Comparison of ENCODE assay signal across 8 mouse cellular contexts in the genomic region with DNA sequence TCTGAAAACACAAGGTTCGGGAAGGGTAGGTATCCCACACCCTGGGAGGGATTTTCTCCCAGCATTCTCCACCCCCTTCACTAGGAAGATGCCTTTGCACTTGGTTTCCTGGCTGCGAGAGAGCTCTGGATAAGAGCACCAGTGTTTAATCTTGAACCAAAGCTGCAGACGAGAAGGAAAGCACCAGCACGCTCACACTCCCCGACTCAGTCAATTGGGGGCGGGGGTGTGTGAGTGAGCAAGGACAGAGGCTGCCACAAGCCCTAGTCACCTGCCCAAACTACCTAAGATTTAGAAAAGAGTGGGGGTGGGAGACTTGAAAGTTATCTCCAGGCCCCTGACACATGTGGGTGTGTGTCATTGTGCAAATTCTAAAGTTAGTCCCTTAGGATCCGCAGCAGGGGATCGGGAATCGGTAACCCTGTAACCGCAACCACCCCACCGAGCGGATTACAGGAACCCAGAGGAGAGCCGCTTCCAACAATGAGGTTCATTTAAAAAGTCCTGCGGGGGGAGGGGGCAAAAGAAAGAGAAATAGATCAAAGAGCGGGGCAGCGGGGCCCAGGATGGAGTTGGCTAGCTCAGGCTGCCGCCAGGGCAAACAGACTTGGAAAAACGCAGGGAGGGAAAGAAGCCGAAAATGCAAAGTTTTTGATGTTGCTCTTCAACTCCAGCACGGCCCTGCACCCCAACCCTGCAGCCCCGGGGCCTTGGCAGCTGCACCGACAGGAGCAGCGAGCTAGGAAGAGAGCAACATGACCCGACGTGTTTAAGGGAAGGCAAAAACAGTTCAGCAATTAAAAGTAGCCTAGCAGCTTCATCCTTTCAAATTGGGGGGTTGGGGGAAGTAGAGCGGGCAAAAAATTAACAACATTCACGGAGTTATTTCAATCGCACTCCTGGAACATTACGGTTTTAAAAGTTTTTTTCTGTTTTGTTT. TPM values are rescaled to one million over a fixed set of nuclear protein-coding genes. Genes with fewer than 3 reads are reported as not detected.
DNase-seq lines count a peak whose midpoint lies in the region; ATAC-seq and TF ChIP-seq lines count a peak whose summit lies in the region.

No protein-coding gene starts in this region.

- H3K27me3 ChIP-seq in forebrain, embryonic 13.5 days, result peaks cover 6% of the 10 kb centered on the region; the same call in 1 of the 2 replicates
- H3K27me3 ChIP-seq in hindbrain, postnatal 0 days (ENCODE audit: insufficient read depth, low read length), result peaks cover 7% of the 10 kb centered on the region; the same call in 1 of the 2 replicates
- no peaks in the 10 kb centered on the region for H3K27me3 ChIP-seq in liver, embryonic 13.5 days
- H3K27me3 ChIP-seq in neural tube, embryonic 13.5 days, result peaks cover 40% of the 10 kb centered on the region

- peak overlapping the region; percentile 67 for H3K4me3 ChIP-seq in forebrain, embryonic 13.5 days
- peak overlapping the region; percentile 79 for H3K4me3 ChIP-seq in hindbrain, postnatal 0 days (ENCODE audit: low read length)
- H3K4me3 ChIP-seq in liver, embryonic 13.5 days (replicated peaks), result peak overlapping the region; percentile 82
- peak overlapping the region; percentile 70 for H3K4me3 ChIP-seq in neural tube, embryonic 13.5 days

- peak overlapping the region; percentile 85 for H3K27ac ChIP-seq in forebrain, embryonic 13.5 days
- H3K27ac ChIP-seq in hindbrain, postnatal 0 days, result peak overlapping the region; percentile 86
- H3K27ac ChIP-seq in liver, embryonic 13.5 days, result peak overlapping the region; percentile 97
- peak overlapping the region; percentile 88 for H3K27ac ChIP-seq in neural tube, embryonic 13.5 days (replicated peaks)

- H3K4me1 ChIP-seq in forebrain, embryonic 13.5 days, result peaks cover 47% of the 10 kb centered on the region
- peaks cover 6% of the 10 kb centered on the region; the same call in 1 of the 2 replicates for H3K4me1 ChIP-seq in hindbrain, postnatal 0 days (ENCODE audit: insufficient read depth, low read length)
- peaks cover 52% of the 10 kb centered on the region for H3K4me1 ChIP-seq in liver, embryonic 13.5 days (replicated peaks)
- peaks cover 56% of the 10 kb centered on the region for H3K4me1 ChIP-seq in neural tube, embryonic 13.5 days (replicated peaks)

- no peaks in the 10 kb centered on the region for H3K9me3 ChIP-seq in forebrain, embryonic 13.5 days (replicated peaks)
- no peaks in the 10 kb centered on the region for H3K9me3 ChIP-seq in hindbrain, postnatal 0 days (ENCODE audit: low read length)
- H3K9me3 ChIP-seq in liver, embryonic 13.5 days (replicated peaks), result no peaks in the 10 kb centered on the region
- H3K9me3 ChIP-seq in neural tube, embryonic 13.5 days, result no peaks in the 10 kb centered on the region

- ATAC-seq in forebrain, embryonic 13.5 days, result no peak
- no peak for ATAC-seq in hindbrain, postnatal 0 days
- ATAC-seq in liver, embryonic 13.5 days (ENCODE audit: low read depth), result no peak
- ATAC-seq in neural tube, embryonic 13.5 days (ENCODE audit: low read depth), result no peak

- WGBS in forebrain, embryonic 13.5 days, result under 1% methylated on average over 29 of the region's 29 CpGs
- 2% methylated on average over 29 of the region's 29 CpGs for WGBS in hindbrain, postnatal 0 days
- WGBS in liver, embryonic 13.5 days (ENCODE audit: insufficient replicate concordance), result under 1% methylated on average over 29 of the region's 29 CpGs
- under 1% methylated on average over 29 of the region's 29 CpGs for WGBS in neural tube, embryonic 13.5 days

- peak overlapping the region; percentile 97 for H3K4me2 ChIP-seq in forebrain, embryonic 13.5 days
- peak overlapping the region; percentile 98 for H3K4me2 ChIP-seq in hindbrain, postnatal 0 days (ENCODE audit: low read depth, low read length)
- H3K4me2 ChIP-seq in liver, embryonic 13.5 days, result peak overlapping the region; percentile 98
- H3K4me2 ChIP-seq in neural tube, embryonic 13.5 days, result peak overlapping the region; percentile 93

- peak; percentile 68 for DNase-seq in A20 (ENCODE audit: low read depth, low spot score)
- DNase-seq in NIH3T3 (ENCODE audit: low read depth), result peak; percentile 67
- peak; percentile 44 for DNase-seq in hindbrain, postnatal 0 days (ENCODE audit: low spot score)
- DNase-seq in liver, embryonic 13.5 days, result no peak
- DNase-seq in layer of hippocampus, adult 8-10 months (ENCODE audit: low spot score in 2 of 2), result no peak
- no peak for DNase-seq in right cerebral cortex, adult 18-20 months

- H3K36me3 ChIP-seq in forebrain, embryonic 13.5 days (ENCODE audit: poor library complexity, severe bottlenecking), result peaks cover 14% of the 10 kb centered on the region
- no peaks in the 10 kb centered on the region for H3K36me3 ChIP-seq in hindbrain, postnatal 0 days (ENCODE audit: insufficient read depth, low read length)
- peaks cover 30% of the 10 kb centered on the region for H3K36me3 ChIP-seq in liver, embryonic 13.5 days
- H3K36me3 ChIP-seq in neural tube, embryonic 13.5 days, result peaks cover 6% of the 10 kb centered on the region; the same call in 1 of the 2 replicates

- H3K9ac ChIP-seq in forebrain, embryonic 13.5 days, result peak overlapping the region; percentile 86
- H3K9ac ChIP-seq in hindbrain, postnatal 0 days (replicated peaks; ENCODE audit: low read length), result peak overlapping the region; percentile 87
- H3K9ac ChIP-seq in liver, embryonic 13.5 days, result peak overlapping the region; percentile 92
- H3K9ac ChIP-seq in neural tube, embryonic 13.5 days, result peak overlapping the region; percentile 85

- no peak for TF ChIP-seq CTCF in hindbrain, postnatal 0 days (IDR thresholded peaks at IDR 0.05; ENCODE audit: low read depth)

RNA-seq across cellular contexts. Expression of gene Zfp36l1, which starts 1.4 kb away (rescaled TPM):
- polyA plus RNA-seq in forebrain, embryonic 13.5 days (2015; fragmentation: Nextera tagmentation; extraction: Ambion mirVana), result 52.6 and 60.2 TPM in 2 replicates
- total RNA-seq in hindbrain, postnatal 0 days (2014; rRNA removed), result 61.8 and 69.5 TPM in 2 replicates
- 64.6 and 65.9 TPM in 2 replicates for polyA plus RNA-seq in hindbrain, postnatal 0 days (2015; fragmentation: Nextera tagmentation; extraction: Ambion mirVana)
- 18.3 and 20.7 TPM in 2 replicates for polyA plus RNA-seq in liver, embryonic 13.5 days (2015; fragmentation: Nextera tagmentation; extraction: Ambion mirVana)
- polyA plus RNA-seq in neural tube, embryonic 13.5 days (2015; fragmentation: Nextera tagmentation; extraction: Ambion mirVana), result 49.6 and 57.4 TPM in 2 replicates
- total RNA-seq in layer of hippocampus, adult 8-10 months (2022), result 10 to 100 TPM; 35.0 to 47.6 (median 42.9) TPM

Comparison
In these comparisons a context has a peak if more than half of its experiments do, and no peak if none do; other contexts are left out.
1. DNase-seq: peak in A20 (single experiment), NIH3T3 (single experiment) and hindbrain, postnatal 0 days (single experiment); none in liver, embryonic 13.5 days (single experiment), layer of hippocampus, adult 8-10 months (0 of 2) and right cerebral cortex, adult 18-20 months (single experiment).
2. Peak in every context shown above with its lines, with median percentiles within 50 percentile points of each other: H3K27ac ChIP-seq, H3K4me2 ChIP-seq, H3K4me3 ChIP-seq and H3K9ac ChIP-seq.